In genomic region chr17:72120278-72120677, GRCm38 (mm10) we compare ENCODE assay signal across 19 mouse cellular contexts.
DNase-seq lines count a peak whose midpoint lies in the region; ATAC-seq and TF ChIP-seq lines count a peak whose summit lies in the region.
"Had no signal": no experiment of that assay in that cellular context is flagged by ENCODE, and none has a peak within 500 bp of the region (broad histone marks: within the 10 kb centered on the region; RNA-seq: fewer than 3 reads in every experiment).

No protein-coding gene starts in this region.

- no peaks in the 10 kb centered on the region for H3K4me1 ChIP-seq in ES-E14 (ENCODE audit: control insufficient read depth in 2 of 2, insufficient read depth in 2 of 2, low read length in 2 of 2, poor library complexity in 1 of 2)
- H3K4me1 ChIP-seq in intestine, embryonic 15.5 days (replicated peaks) = no peaks in the 10 kb centered on the region
- no peaks in the 10 kb centered on the region for H3K4me1 ChIP-seq in liver, embryonic 14.5 days (replicated peaks; ENCODE audit: control insufficient read depth in 2 of 2, insufficient read depth in 2 of 2, low read length in 1 of 2)
- H3K4me1 ChIP-seq in hindbrain, embryonic 13.5 days (replicated peaks) = peaks cover 5% of the 10 kb centered on the region
- H3K4me1 ChIP-seq: embryonic facial prominence, embryonic 12.5 days; heart, embryonic 13.5 days had no signal

- in situ Hi-C loops in ES-E14 (cut with MboI; ENCODE audit: low sequenced_read_pairs in 2 of 2, unreplicated experiment in 2 of 2) = no loop called here

- no peak overlapping the region for H3K9ac ChIP-seq in ES-E14 (ENCODE audit: insufficient read depth, low read depth, low read length, poor library complexity, severe bottlenecking)
- no peak overlapping the region for H3K9ac ChIP-seq in intestine, embryonic 15.5 days
- no peak overlapping the region for H3K9ac ChIP-seq in liver, embryonic 14.5 days (replicated peaks)
- no peak overlapping the region for H3K9ac ChIP-seq in hindbrain, embryonic 13.5 days
- H3K9ac ChIP-seq: embryonic facial prominence, embryonic 12.5 days; forebrain, embryonic 15.5 days; heart, embryonic 13.5 days; hindbrain, embryonic 12.5 days had no signal

- H3K4me3 ChIP-seq in ES-E14 (ENCODE audit: insufficient read depth in 1 of 2, low read depth in 1 of 2, low read length in 2 of 2, poor library complexity in 1 of 2, severe bottlenecking in 1 of 2) = no peak overlapping the region
- H3K4me3 ChIP-seq in intestine, embryonic 15.5 days (replicated peaks) = no peak overlapping the region
- H3K4me3 ChIP-seq in liver, embryonic 14.5 days (ENCODE audit: insufficient read depth in 1 of 2, low read depth in 2 of 2, low read length in 2 of 2) = no peak overlapping the region
- no peak overlapping the region for H3K4me3 ChIP-seq in hindbrain, embryonic 13.5 days
- H3K4me3 ChIP-seq: embryonic facial prominence, embryonic 12.5 days; forebrain, embryonic 15.5 days; heart, embryonic 13.5 days; hindbrain, embryonic 12.5 days had no signal

- no peak overlapping the region for H3K4me2 ChIP-seq in intestine, embryonic 15.5 days (replicated peaks)
- H3K4me2 ChIP-seq in liver, embryonic 14.5 days (ENCODE audit: low read depth) = no peak overlapping the region
- no peak overlapping the region for H3K4me2 ChIP-seq in hindbrain, embryonic 13.5 days
- H3K4me2 ChIP-seq: embryonic facial prominence, embryonic 12.5 days; forebrain, embryonic 15.5 days; heart, embryonic 13.5 days; hindbrain, embryonic 12.5 days had no signal

- TF ChIP-seq CTCF in liver, embryonic 14.5 days (IDR thresholded peaks at IDR 0.05; ENCODE audit: low read depth) = no peak

- H3K9me3 ChIP-seq in ES-E14 (ENCODE audit: control insufficient read depth, insufficient read depth, low read depth, low read length) = no peaks in the 10 kb centered on the region
- H3K9me3 ChIP-seq in intestine, embryonic 15.5 days = no peaks in the 10 kb centered on the region
- no peaks in the 10 kb centered on the region for H3K9me3 ChIP-seq in liver, embryonic 14.5 days (ENCODE audit: control insufficient read depth, low read length)
- peaks cover 3% of the 10 kb centered on the region; the same call in 1 of the 2 replicates for H3K9me3 ChIP-seq in hindbrain, embryonic 13.5 days
- H3K9me3 ChIP-seq: embryonic facial prominence, embryonic 12.5 days; forebrain, embryonic 15.5 days had no signal

- H3K27ac ChIP-seq in ES-E14 (ENCODE audit: insufficient read depth, low read depth, low read length, poor library complexity, severe bottlenecking) = peak overlapping the region; percentile 47; the same call in 1 of the 2 replicates
- H3K27ac ChIP-seq in intestine, embryonic 15.5 days = no peak overlapping the region
- H3K27ac ChIP-seq in liver, embryonic 14.5 days = no peak overlapping the region
- H3K27ac ChIP-seq in hindbrain, embryonic 13.5 days = no peak overlapping the region
- H3K27ac ChIP-seq: embryonic facial prominence, embryonic 12.5 days; forebrain, embryonic 15.5 days; heart, embryonic 13.5 days; hindbrain, embryonic 12.5 days; hindbrain, postnatal 0 days had no signal

- ATAC-seq in intestine, embryonic 15.5 days = peak; percentile 49
- peak; percentile 39; the same call in 1 of the 2 replicates for ATAC-seq in liver, embryonic 14.5 days (ENCODE audit: insufficient read depth)
- ATAC-seq in hindbrain, embryonic 13.5 days (ENCODE audit: low FRiP score) = no peak
- ATAC-seq: activated CD4-positive, CD25-positive, alpha-beta regulatory T cell, adult 4 months; forebrain, embryonic 15.5 days; hindbrain, postnatal 0 days had no signal

- H3K27me3 ChIP-seq in intestine, embryonic 15.5 days (replicated peaks) = no peaks in the 10 kb centered on the region
- no peaks in the 10 kb centered on the region for H3K27me3 ChIP-seq in liver, embryonic 14.5 days (ENCODE audit: control insufficient read depth, insufficient read depth, low read length)
- no peaks in the 10 kb centered on the region for H3K27me3 ChIP-seq in hindbrain, embryonic 13.5 days
- H3K27me3 ChIP-seq: embryonic facial prominence, embryonic 12.5 days; forebrain, embryonic 15.5 days; heart, embryonic 13.5 days; hindbrain, embryonic 12.5 days had no signal

- WGBS in intestine, embryonic 15.5 days = 72% methylated on average over 11 of the region's 11 CpGs
- WGBS in liver, embryonic 14.5 days (ENCODE audit: insufficient replicate concordance) = 38% methylated on average over 11 of the region's 11 CpGs
- whole genome bisulfite sequencing in hindbrain, embryonic 13.5 days = 51% methylated on average over 11 of the region's 11 CpGs

- no peak for DNase-seq in ES-E14 (ENCODE audit: low read depth, low spot score)
- no peak for DNase-seq in liver, embryonic 14.5 days (ENCODE audit: low read depth in 3 of 3, low spot score in 3 of 3)
- DNase-seq in retina, embryonic 14.5 days (ENCODE audit: low spot score) = peak; percentile 5
- no peak for DNase-seq in testis, postnatal 14 days (ENCODE audit: low spot score)
- DNase-seq in layer of hippocampus, adult 9-10 months (ENCODE audit: low spot score) = no peak
- DNase-seq: adrenal gland, postnatal 14 days; cerebellum, adult 2 months; cerebellum, postnatal 10 days; gastrocnemius, postnatal 36 days; heart, adult 11 months; heart, postnatal 36 days had no signal

- TF ChIP-seq EP300 in liver, embryonic 14.5 days (IDR thresholded peaks at IDR 0.05; ENCODE audit: low read depth) = no peak

- no peaks in the 10 kb centered on the region for H3K36me3 ChIP-seq in ES-E14 (ENCODE audit: control insufficient read depth, insufficient read depth, low read length, poor library complexity, severe bottlenecking)
- H3K36me3 ChIP-seq in intestine, embryonic 15.5 days = no peaks in the 10 kb centered on the region
- no peaks in the 10 kb centered on the region for H3K36me3 ChIP-seq in liver, embryonic 14.5 days (replicated peaks; ENCODE audit: control insufficient read depth, insufficient read depth, low read depth)
- no peaks in the 10 kb centered on the region for H3K36me3 ChIP-seq in hindbrain, embryonic 13.5 days
- H3K36me3 ChIP-seq: embryonic facial prominence, embryonic 12.5 days; forebrain, embryonic 15.5 days; heart, embryonic 13.5 days; hindbrain, embryonic 12.5 days had no signal

TF ChIP-seq in ES-E14, 5 proteins besides CTCF, POLR2A, EP300 and RAD21:
- no peak for TF ChIP-seq CHD2 (IDR thresholded peaks at IDR 0.05; ENCODE audit: low read depth, low read length)
- TF ChIP-seq ZC3H11A (IDR thresholded peaks at IDR 0.05; ENCODE audit: borderline replicate concordance, low read depth, low read length) = no peak
- no peak for TF ChIP-seq HCFC1 (IDR thresholded peaks at IDR 0.05; ENCODE audit: borderline replicate concordance, insufficient read depth, low read length)
- no peak for TF ChIP-seq MAFK (IDR thresholded peaks at IDR 0.05; ENCODE audit: insufficient read depth, low read depth, low read length)
- no peak for TF ChIP-seq ZNF384 (IDR thresholded peaks at IDR 0.05; ENCODE audit: low read depth, low read length)
